Mouse (Mus musculus): ENCODE results near the gene Psma3.
"Not testable (repeated sequence)": the region's sequence is repeated elsewhere in the genome, so short reads cannot be mapped to it uniquely, and the experiment has no call there.

Psma3 gene

DNA sequence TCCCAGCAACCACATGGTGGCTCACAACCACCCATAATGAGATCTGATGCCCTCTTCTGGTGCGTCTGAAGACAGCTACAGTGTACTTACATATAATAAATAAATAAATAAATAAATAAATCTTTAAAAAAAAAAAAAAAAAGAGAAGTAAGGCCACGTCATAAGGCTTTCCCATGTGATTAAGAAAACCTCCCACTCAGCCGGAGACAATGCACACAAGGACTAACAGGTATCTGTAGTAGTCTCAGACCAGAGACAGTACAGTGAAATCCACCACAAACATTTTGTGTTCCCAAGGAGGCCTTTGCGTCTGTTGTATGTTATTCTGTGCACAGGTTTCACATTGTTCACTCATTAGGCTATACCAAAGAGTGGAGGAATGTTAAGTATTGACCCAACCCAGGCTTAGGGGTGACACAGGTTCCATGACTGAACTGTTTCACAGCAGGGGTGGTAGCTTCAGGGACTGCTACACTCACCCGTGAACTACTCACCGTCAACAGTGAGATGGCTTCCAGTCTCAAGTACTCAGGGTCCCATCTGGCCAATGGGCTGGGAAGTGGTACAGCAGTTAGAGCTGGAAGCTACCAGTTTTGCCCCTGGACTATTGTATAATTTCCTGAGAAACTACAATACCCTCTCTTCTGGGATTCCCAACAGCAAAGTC is 29.5 kb downstream of the Psma3 start:
- no peak for DNase-seq (ENCODE audit: low read depth)

DNA sequence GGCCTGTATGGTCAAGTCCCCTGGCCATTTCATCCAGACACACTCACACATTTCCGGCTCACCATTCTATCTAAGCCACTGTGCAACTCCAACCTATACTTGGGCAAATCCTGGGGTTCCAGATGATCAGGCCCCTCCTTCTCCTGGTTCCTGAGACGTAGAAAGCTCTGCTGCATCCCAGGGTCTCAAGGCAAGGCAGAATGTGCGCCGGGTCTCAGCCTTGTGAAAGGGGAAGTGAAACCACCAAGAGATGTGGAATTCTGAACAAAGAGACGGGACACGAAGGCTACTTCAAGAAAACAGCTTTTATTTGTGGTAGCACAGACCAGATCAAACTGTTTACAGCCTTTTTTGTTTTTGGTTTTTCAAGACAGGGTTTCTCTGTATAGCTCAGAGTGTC is 31.7 kb downstream of the Psma3 start:
- no peak for DNase-seq (ENCODE audit: low read depth)

GRCm38 (mm10) chr12:71006901-71007300 is 32.5 kb downstream of the Psma3 start:
- DNase-seq (ENCODE audit: low read depth), result no peak

GRCm38 (mm10) chr12:71009769-71010168 is 35.3 kb downstream of the Psma3 start:
- DNase-seq (ENCODE audit: low read depth), result no peak

- DNase-seq (ENCODE audit: low read depth), result no peak
Measured at GRCm38 (mm10) chr12:71014845-71015362, 40.5 kb downstream of the Psma3 start.

DNA sequence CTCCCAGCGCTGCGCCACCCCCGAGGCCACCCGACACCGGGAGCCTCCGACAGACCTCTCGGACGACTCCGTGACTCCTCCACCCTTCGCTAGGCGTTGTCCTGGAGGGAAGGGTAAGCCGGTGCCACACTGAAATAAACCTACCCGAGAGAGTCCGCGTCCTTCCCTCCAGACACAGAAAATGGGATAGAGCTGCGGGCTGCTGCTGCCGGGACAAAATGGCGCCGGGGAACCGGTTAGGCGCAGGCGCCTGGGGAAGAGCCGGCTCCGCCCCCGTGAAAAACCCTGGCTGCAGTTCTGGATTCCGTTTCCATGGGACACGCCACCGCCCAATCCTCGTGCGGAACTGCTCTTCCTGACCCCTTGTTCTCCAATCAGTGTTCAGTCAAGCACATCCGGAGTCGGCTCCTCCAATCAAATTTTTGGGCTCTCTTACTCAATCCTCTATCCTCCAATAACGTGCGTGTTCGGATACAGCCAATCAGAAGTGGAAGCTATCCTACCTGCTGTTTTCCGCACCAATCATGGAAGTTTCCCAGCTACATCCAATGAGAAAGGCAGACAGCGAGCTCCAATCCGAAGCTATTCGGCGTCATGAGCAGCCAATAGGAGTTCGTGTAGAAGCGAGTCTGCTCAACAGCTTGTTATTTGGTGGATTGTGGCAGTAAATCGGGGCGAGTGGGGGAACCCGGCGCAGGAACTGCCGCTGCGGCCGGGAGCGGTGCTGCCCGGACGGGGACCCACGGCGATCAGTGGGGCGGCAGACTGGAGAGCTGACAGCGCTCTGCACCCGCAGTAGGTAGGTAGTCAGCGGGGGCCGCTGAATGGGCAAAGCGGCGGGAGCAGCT is 41.2 kb downstream of the Psma3 start, which contains the start of gene Arid4a:
Arid4a (plus strand) TSS at position 628 of the 848 bp plus-strand sequence.
- DNase-seq (ENCODE audit: low read depth), result peak; percentile 100

DNA sequence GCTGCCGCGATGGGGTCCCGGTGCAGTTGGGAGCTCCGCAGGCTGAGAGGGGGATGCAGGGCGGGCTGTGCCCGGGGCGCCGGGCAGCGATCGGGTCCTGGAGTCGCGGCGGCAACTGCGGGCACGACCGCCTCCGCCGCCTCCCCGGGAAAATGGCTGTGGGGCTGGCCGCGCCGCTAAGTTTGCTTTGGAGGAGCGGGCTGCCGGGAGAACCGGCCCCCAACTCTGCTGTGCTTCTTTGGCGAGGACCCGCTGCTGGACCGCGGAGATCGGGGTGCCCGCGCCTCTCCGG is 41.7 kb downstream of the Psma3 start:
- no peak for DNase-seq (ENCODE audit: low read depth)

DNA sequence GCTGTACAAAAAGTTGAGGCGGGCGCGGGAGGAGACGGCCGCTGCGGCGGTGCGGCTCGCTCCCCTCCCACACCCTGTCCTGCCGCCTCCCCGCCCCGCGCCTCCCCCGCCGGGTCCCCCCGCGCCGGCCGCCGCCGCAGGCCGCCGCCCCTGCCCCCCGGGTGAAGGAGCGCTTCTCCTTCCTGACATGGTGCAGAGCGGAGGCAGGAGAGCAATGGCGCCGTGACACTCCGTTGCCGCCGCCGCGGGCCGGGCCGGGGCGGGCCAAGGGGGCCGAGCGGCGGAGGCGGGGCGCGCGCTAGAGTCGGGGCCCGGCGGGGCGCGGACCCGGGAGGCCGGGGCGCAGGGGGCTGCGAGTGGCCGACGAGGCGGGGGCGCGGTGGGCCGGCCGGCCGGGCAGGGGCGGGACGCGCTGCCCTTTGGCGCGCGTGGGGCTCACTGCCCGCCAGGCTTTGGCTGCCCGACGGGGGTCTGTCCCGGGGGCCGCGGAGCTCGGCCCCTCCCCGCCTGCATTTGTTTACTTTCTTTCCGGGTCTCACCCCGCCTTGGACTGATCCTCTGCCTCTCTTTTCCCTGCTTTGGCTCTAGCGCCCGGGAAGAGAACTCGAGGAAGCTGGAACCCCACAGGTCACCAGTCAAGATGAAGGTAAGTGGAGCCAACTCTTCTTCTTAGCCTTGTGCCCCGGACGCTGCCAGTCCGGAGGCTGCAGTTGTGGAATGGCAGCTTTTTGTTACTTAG is 42.3 kb downstream of the Psma3 start:
- DNase-seq (ENCODE audit: low read depth), result no peak

DNA sequence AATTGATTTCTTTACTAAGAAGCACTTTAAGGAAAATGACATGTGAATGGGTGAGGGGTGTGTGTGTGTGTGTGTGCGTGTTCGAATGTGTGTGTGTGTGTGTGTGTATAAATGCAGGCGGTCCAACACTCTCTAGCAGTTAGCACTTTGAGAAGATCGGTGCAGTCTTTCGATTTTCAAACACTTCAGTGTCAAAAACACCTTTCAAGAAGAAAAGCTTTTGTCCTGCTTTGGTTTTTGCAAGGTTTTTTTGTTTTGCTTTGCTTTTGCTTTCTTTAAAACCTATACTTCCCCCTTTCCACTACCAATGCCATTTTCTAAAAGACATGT is 42.8 kb downstream of the Psma3 start:
- no peak for DNase-seq (ENCODE audit: low read depth)

- no peak for DNase-seq (ENCODE audit: low read depth)
Measured at GRCm38 (mm10) chr12:71017827-71018226, 43.4 kb downstream of the Psma3 start.

DNA sequence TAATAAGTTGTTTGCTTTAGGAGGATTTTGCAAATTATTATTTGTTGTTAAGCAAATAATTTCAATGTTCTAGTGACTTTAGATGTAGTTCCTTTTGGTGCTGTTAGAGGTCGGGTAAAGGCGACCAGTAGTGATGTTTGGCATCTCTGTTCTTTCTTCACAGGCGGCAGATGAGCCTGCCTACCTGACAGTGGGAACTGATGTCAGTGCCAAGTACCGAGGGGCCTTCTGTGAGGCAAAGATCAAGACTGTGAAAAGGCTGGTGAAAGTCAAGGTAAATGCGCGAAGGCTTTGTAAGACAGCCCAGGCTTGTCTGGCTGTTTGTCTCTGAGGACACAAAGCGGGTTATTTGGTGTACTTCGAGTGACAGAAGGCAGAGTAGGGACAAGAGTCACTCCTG is 44.8 kb downstream of the Psma3 start:
- no peak for DNase-seq (ENCODE audit: low read depth)

DNA sequence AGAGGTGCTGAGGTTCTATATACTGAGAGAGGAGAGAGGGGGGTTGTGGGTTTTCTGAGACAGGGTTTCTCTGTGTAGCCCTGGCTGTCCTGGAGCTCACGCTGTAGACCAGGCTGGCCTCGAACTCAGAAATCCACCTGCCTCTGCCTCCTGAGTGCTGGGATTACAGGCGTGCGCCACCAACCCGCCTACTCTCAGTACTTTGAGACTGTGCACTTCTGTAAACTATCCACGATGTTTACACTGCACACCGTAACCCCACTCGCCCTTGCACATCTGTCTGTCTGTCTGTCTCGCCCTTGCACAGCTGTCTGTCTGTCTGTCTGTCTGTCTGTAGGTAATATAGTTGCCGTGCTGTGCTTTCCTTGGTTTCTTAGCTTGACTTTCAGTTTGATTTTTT is 50.0 kb downstream of the Psma3 start:
- DNase-seq (ENCODE audit: low read depth), result no peak

GRCm38 (mm10) chr12:71028265-71028664 is 53.8 kb downstream of the Psma3 start:
- not testable (repeated sequence) for DNase-seq (ENCODE audit: low read depth)

- DNase-seq (ENCODE audit: low read depth), result no peak
Measured at GRCm38 (mm10) chr12:71030260-71030659, 55.8 kb downstream of the Psma3 start.

GRCm38 (mm10) chr12:71030722-71031121 is 56.3 kb downstream of the Psma3 start:
- no peak for DNase-seq (ENCODE audit: low read depth)

DNA sequence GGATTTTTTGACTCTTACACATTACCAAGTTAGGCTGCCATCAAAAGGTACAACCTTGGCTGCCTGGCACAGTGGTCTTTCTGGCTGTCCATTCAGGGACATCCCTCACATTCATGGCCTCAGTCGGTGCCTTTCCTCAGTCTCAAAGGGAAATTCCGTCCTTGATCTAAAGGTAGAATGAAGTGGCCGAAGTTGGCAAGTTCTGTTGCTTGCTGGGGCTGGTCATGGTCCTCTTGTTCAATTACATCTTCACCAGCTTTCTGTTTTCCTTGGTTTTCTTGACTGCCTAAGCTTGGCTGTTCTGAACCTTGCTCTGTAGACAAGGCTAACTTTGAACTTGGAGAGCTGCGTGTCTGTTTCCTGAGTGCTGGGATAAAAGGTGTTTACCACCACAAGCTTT is 61.4 kb downstream of the Psma3 start:
- DNase-seq (ENCODE audit: low read depth), result no peak

DNA sequence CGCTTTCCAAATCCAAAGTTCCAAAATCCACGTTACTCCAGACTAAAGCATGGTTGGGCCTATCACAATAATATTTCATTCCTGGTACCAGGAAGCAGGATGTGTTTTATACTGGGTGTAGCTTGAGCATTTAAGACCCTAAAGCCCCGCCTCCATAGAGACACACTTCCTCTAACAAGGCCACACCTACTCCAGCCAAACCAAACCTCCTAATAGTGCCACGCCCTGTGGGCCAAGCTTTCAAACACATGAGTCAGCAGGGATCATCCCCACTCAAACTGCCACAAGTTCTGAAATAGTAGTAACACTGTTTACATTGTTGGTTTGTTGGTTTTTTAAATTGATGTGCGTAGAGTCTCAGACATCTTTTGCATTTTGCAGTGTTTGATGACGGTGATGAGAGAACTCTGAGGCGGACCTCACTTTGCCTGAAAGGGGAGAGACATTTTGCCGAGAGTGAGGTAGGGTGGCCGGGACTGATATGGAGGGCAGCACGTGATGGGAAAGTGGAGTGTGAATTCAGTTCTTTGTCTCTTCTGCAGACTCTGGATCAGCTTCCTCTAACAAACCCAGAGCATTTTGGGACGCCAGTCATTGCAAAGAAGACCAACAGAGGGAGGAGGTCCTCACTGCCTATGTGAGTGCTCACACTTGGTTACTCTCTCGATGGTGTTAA is 62.4 kb downstream of the Psma3 start:
- DNase-seq (ENCODE audit: low read depth), result no peak

GRCm38 (mm10) chr12:71040462-71040861 is 66.0 kb downstream of the Psma3 start:
- DNase-seq (ENCODE audit: low read depth), result no peak

GRCm38 (mm10) chr12:71042451-71042850 is 68.0 kb downstream of the Psma3 start:
- DNase-seq (ENCODE audit: low read depth), result no peak

- no peak for DNase-seq (ENCODE audit: low read depth)
Measured at GRCm38 (mm10) chr12:71043571-71043970, 69.2 kb downstream of the Psma3 start.

DNA sequence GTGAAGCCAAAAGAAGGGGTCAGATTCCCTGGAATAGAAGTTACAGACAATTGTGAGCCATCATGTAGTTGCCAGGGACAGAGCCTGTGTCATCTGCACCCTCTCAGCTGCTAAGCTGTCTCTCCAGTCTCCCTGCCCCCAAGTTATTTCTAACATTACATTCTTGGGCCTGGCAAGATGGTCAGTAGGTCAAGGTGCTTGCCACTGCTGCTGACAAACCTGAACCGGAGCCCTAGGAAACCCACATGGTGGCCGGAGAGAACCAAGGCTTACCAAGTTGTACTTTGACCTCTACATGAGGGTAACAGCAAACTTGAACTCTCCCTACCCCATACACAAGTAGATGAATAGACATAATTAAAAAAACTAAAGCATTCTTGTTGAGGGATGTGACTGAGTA is 70.1 kb downstream of the Psma3 start:
- no peak for DNase-seq (ENCODE audit: low read depth)

Data from fibroblast of lung, adult 2 months (primary cell).